Mouse (Mus musculus): ENCODE results near the gene Gcdh.
A peak's percentile ranks its signal among the peaks of the same experiment; 100 is the strongest.
"Not testable (repeated sequence)": the region's sequence is repeated elsewhere in the genome, so short reads cannot be mapped to it uniquely, and the experiment has no call there.

The Gcdh gene

DNA sequence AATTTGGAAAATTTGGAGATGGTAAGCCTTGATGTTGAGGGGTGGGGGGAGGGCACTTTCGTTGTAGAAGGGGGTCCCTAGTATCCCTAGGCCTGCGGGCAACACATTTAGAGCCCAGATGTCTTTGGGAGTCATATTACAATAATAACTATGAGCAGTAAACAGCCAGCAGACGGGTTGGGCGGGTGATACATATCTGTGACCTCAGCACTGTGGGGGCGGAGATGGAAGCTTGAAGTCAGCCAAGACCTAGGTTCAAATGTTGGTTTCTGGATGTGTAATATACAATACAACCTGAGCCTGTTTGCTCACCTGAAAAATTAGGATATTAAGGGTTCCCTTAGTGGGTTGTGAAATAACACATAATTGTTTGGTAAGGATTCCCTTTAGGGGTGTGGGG, 16.2 kb upstream of the Gcdh start:
- DNase-seq, result no peak

GRCm38 (mm10) chr8:84909162-84909767, 15.5 kb upstream of the Gcdh start:
- no peak for DNase-seq

DNA sequence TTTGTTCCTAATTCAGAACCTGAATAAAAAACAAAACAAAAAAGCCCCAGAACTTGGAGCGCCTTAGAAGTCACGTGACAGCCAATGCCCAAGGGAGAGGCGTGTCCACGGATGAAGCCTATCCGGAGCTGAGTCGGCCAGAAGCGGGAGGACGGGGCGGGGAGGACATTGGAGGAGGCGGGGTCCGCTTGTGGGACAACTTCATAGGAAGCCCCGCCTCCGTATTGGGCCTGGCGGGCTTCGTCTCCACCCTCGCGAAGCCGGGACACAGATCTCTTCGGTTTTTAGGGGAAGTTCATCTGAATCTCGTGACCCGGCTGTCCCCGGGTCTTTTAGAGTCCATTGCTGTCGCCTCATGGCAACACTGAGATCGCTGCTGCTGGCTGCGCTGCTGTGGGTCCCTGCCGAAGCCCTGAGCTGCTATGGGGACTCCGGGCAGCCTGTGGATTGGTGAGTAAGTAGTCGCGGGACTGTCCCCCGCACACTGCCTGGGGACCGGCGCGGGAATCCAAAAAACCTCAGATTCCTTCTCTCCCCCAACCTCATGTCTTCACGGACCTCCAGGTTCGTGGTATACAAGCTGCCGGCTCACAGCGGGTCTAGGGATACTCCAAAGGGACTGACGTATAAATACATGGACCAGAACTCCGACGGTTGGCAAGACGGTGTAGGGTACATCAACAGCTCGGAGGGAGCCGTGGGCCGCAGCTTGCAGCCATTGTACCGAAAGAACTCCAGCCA, 14.9 kb upstream of the Gcdh start, which contains the start of gene Dnase2a:
TSS of gene Dnase2a (plus strand) at position 140 of the 741 bp plus-strand sequence.
- DNase-seq, result peak; percentile 95

DNA sequence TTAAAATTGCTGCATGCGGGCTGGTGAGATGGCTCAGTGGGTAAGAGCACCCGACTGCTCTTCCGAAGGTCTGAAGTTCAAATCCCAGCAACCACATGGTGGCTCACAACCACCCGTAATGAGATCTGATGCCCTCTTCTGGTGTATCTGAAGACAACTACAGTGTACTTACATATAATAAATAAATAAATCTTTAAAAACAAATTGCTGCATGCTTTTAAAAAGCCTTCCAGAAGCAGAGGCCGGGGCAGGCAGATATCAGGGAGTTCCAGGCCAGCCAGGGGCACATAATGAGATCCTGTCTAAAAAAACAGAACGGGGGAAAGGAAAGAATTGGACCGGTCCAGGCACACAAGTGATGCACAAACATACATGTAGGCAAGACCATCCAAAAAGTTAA, 14.3 kb upstream of the Gcdh start:
- not testable (repeated sequence) for DNase-seq

GRCm38 (mm10) chr8:84907493-84907892, 13.8 kb upstream of the Gcdh start:
- DNase-seq, result no peak

DNA sequence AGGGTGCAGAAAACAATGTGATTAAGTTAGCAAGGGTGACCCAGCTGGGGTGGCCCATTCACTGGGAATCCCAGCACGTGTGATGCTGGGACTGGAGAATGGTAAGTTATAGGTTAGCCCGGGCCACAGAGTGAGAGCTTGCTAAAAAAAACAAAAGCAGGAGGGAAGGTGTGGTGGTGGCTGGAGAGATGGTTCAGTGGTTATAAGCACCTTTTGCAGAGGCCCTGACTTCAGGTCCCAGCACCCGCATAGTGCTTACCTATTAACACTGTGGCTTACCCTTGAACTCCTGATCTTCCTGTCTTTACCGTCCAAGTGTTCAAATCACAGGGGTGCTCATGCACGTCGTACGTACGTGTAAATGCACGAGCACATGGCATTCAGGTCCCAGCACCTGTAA, 13.3 kb upstream of the Gcdh start:
- DNase-seq, result no peak

- no peak for DNase-seq
Observed at GRCm38 (mm10) chr8:84904351-84904750, 10.6 kb upstream of the Gcdh start.

DNA sequence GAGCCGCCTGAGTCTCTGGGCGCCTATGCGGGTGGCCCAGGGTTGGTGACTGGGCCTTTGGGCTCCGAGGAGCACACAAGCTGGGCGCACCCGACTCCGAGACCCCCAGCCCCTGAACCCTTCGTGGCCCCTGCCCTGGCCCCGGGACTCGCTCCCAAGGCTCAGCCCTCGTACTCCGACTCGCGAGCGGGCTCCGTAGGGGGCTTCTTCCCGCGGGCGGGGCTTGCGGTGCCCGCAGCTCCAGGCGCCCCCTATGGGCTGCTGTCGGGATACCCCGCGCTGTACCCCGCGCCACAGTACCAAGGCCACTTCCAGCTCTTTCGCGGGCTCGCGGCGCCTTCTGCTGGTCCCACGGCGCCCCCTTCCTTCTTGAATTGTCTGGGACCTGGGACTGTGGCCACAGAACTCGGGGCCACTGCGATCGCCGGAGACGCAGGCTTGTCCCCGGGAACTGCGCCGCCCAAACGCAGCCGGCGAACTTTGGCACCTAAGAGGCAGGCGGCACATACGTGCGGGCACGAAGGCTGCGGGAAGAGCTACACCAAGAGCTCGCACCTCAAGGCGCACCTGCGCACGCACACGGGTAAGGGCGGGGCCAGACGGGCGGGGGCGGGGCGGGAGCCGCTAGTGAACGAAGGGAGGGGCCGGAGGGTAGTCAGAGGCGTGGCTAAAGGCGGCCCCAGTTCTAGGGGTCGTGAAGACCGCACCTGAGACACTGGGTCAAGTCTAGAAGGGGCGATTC, 9.4 kb upstream of the Gcdh start:
- peak; percentile 94 for DNase-seq

GRCm38 (mm10) chr8:84902367-84902919, 8.7 kb upstream of the Gcdh start:
- no peak for DNase-seq

DNA sequence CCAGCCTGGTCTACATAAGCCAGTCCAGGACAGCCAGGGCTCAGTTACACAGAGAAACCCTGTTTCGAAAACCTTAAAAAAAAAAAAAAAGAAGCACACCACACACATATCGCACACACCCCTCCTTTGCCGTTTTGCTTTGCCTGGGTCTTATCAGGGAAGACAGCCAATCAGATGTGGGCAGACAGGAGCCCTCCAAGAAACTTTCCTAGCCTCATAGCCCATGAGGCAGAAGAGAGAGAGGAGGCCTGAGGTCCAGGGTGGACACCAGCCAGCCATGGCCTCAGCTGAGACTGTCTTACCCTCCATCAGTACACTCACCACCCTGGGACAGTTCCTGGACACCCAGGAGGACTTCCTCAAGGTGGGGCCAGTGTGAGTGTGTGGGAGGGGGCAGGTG, 8.0 kb upstream of the Gcdh start, which contains the start of gene Klf1:
TSS of gene Klf1 (plus strand) at position 177 of the 400 bp plus-strand sequence.
- no peak for DNase-seq

- DNase-seq, result no peak
Observed at GRCm38 (mm10) chr8:84901071-84901470, 7.3 kb upstream of the Gcdh start.

GRCm38 (mm10) chr8:84895963-84896362, 2.2 kb upstream of the Gcdh start:
- DNase-seq, result no peak

GRCm38 (mm10) chr8:84892993-84893708, 570 bp downstream of the Gcdh start:
- DNase-seq, result no peak

DNA sequence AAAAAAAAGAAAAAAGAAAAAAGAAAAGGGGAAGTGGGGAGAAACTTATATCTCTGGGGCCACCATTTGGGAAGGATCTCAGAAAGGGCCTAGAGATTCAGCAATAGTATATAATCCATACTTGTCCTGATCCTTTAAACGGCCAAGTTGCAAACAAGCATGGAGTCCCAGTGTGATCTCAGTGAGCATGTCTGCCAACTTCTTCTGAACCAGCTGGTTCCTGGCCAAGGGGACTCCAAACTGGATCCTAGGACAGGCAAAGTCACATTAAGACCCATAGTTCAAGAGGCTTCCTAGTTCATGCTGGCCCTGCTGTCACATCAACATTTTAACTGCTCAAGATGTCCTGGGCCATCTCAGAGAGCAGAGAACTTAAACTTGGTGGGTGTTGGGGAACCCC, 4.6 kb downstream of the Gcdh start:
- DNase-seq, result no peak

GRCm38 (mm10) chr8:84888280-84888679, 5.4 kb downstream of the Gcdh start:
- DNase-seq, result no peak

DNA sequence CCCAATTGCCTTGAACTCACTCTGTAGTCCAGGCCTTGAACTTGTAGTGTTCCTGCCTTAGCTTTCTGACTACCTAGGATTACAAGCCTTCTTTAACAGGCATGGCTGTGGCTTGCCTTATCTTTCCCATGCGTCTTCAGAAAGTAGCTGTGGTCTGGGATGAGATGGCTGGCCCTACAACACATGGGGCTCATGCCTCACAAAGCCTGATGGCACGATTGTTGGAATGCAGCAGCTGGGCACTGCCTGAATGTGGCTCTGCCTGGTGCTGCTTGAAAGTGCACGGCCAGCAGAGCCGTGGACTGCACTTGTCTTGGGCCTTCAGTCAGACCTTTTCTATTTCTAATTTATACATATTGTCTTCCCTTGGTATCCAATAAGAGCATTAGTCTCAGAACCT, 9.0 kb downstream of the Gcdh start:
- no peak for DNase-seq

DNA sequence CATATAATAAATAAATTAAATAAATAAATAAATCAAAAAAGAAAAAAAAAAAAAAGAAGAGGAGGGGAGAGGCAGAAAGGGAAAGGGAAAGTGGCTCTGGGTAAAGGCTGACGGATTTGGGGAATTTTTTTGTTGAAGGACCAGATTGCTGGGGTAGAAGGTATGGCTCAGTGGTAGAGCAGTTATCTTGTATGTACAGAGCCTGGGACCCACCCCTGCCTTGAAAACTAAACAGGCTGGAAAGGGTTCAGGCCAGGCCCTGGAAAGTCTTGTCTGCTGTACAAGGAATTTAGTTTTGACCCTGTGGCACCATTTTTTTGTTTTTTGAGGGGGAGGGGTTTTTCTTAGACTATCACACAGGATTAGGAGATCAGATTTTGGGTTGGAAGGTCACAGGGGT, 14.8 kb downstream of the Gcdh start:
- DNase-seq, result no peak

DNA sequence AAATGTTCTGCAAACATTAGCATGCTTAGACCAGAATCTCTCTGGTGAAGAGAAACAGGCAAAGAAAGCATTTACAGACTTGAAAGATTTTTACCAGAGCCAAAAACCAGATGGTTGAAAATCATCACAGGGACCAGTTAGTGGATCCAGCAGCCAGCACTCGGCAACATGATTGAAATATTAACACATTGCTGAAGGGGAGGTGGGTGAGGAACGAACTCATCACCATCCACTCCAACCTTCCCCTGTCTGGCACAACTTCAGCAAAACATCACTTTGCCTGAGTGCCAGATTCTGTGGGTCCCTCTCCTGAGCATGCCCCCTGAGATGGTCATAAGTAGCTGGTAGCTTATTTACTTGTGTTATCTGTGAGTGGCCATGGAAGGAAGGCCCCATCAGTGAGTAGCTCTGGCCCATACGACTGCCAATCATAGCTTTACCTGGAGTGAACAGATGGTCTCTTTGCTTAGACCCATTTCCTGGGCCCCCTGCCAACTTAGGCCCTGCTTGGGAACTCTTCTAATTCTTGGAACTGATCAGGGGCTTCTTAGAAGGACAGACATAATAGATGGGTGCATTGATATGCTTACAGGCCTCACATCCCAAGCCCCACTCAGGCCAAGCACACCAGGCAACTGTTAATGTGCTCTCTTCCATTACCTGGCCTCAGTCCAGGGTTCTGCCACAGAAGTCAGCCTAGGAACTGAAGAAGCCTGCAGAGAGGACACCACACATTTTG, 16.3 kb downstream of the Gcdh start:
- no peak for DNase-seq

- DNase-seq, result no peak
Observed at GRCm38 (mm10) chr8:84874339-84874738, 19.4 kb downstream of the Gcdh start.

DNA sequence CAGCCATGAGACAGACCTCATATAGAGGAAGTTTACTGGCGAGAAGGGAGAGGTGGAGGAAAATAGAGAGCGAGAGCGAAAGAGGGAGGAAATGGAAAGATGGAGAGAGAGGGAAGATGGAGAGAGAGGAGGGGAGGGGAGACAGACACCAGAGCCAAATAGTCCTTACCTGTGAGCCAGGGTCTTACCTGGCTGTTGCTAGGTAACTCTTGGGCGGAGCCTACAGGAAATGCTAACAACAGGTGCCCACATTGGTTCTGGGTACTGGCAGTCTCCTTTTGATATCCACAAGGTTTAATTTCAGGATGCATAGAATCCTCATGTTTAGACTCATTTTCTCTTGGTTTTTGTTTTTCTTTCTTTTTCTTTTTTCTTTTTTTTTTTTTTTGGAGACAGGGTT, 20.7 kb downstream of the Gcdh start:
- DNase-seq, result no peak

GRCm38 (mm10) chr8:84872309-84872965, 21.3 kb downstream of the Gcdh start:
- DNase-seq, result no peak

Measured in layer of hippocampus, adult 9-11 months (tissue).